Mouse (Mus musculus): ENCODE results near the gene Basp1. TPM values are rescaled to one million over a fixed set of nuclear protein-coding genes. Genes with fewer than 3 reads are reported as not detected.
"Not testable (repeated sequence)": the region's sequence is repeated elsewhere in the genome, so short reads cannot be mapped to it uniquely, and the experiment has no call there.

Basp1 gene
- total RNA-seq (2021) = 1 to 10 TPM; 1.4 to 3.1 TPM
- long read RNA-seq, experiment 1, partial matches to known transcripts = 0 of 1 reads
- long read RNA-seq, experiment 1, other reads (novel, unspliced or antisense) = 1 of 1 reads
- long read RNA-seq, experiment 2 = 0 reads

DNA sequence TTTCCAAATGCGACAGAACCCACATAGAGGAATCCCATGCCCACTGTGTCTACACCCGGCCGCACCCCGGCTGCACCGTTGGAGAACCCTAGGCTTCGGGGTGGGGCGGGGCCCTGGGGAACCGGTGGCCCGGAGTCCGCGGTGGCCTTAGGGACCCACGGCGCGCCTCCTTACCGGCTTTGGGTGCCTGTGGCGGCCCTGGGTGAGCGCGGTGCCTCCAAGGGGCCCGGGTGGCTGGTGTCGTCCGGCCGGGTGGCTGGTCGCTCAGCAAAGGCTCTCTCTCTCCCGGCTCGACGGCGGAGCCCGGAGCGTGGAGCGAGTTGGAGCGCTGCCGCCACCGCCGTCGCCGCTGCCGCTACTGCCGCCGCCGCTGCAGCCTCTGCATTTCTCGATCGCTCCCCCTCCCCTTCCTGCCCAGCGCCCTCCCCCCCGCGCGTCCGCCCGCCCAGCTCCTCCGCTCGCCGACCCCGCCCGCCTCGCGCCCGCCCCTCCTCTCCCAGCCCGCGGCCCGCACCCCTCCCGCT is at the start of gene Basp1:
TSS of gene Basp1 (minus strand) at position 387 of the 524 bp plus-strand sequence.
- intact Hi-C loops (cut with DNase I) = loop anchor here (5.0 to 10.0 kb wide), 2 partner anchors 366 to 689 kb away; no protein-coding TSS in a partner anchor
- H3K4me3 ChIP-seq = peak within 1 kb of the TSS; percentile 82
- peak; percentile 66 for DNase-seq
- no peak for TF ChIP-seq CTCF (IDR thresholded peaks at IDR 0.05)
- H3K27ac ChIP-seq = peak within 1 kb of the TSS; percentile 70

- H3K27ac ChIP-seq; DNase-seq; intact Hi-C loops (cut with DNase I); H3K4me3 ChIP-seq: not testable (repeated sequence)
Observed at GRCm38 (mm10) chr15:25463076-25463475, 49.5 kb upstream of the Basp1 start.

DNA sequence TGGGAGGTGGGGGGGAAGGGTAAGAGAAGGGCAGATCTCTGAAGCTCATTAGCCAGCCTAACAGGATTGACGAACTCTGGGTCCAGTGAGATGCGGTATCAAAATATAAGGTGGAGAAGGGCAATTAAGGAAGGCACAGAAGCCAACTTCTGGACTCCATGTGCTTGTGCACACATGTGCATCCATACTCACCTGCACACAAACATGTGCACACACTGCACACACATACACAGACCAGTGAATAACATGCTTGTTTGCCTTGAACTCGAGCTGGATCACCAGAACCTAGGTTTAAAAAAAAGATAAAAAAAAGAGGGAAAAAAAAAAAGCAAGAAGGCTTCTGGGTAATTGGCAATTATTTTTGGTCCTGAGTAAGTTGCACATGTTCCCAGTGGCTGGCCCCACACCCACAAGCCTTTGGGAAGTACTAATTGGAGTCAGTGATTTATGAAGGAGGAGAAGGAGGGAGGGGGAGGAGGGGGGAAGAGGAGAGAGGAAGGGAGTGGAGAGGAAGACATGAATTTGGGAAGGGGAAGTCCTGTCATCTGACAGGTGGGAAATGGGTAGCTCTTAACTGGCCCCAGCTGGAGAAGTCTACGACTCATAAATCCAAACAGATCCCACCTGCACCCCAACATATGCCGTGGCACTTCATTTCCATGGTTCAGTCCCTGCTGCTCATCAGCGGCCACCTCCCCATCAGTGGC is 48.6 kb upstream of the Basp1 start:
- DNase-seq = no peak
- intact Hi-C loops (cut with DNase I) = no loop called here
- H3K4me3 ChIP-seq = no peak overlapping the region
- no peak overlapping the region for H3K27ac ChIP-seq
- TF ChIP-seq CTCF (IDR thresholded peaks at IDR 0.05) = no peak

- TF ChIP-seq CTCF (IDR thresholded peaks at IDR 0.05) = no peak
- Histone ChIP-seq H3K4me3 (peak overlapping the region; percentile 39), H3K27ac (peak overlapping the region; percentile 72)
- intact Hi-C loops (cut with DNase I) = no loop called here
- DNase-seq = no peak
Observed at GRCm38 (mm10) chr15:25459901-25460300, 46.3 kb upstream of the Basp1 start.

DNA sequence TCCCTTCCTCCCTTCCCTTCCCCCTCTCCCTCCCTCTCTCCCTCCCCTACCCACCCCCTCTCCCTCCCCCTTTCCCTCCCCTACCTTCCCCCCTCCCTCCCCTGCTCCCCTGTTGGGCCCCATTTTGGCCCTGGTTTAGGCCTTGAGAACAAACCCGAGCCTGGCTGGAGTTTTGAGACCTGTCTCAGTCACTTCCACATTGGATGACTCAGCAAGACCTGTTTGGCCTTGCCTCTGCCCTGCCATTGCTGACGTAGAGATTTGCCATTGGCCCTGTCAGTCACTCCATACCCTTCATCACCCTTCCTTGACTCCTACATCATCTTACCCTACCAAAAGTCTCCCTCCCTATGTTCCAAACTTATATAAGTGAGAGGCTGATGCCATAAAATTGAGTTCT is 43.9 kb upstream of the Basp1 start:
- TF ChIP-seq CTCF (IDR thresholded peaks at IDR 0.05) = no peak
- intact Hi-C loops (cut with DNase I) = no loop called here
- Histone ChIP-seq H3K4me3 (no peak overlapping the region), H3K27ac (no peak overlapping the region)
- no peak for DNase-seq

- DNase-seq = no peak
- intact Hi-C loops (cut with DNase I) = no loop called here
- no peak for TF ChIP-seq CTCF (IDR thresholded peaks at IDR 0.05)
- H3K27ac ChIP-seq = no peak overlapping the region
- H3K4me3 ChIP-seq = no peak overlapping the region
Observed at GRCm38 (mm10) chr15:25453538-25453937, 40.0 kb upstream of the Basp1 start.

- Histone ChIP-seq H3K4me3 (no peak overlapping the region), H3K27ac (no peak overlapping the region)
- intact Hi-C loops (cut with DNase I) = no loop called here
- DNase-seq = no peak
- TF ChIP-seq CTCF (IDR thresholded peaks at IDR 0.05) = no peak
Observed at GRCm38 (mm10) chr15:25449348-25449747, 35.8 kb upstream of the Basp1 start.

DNA sequence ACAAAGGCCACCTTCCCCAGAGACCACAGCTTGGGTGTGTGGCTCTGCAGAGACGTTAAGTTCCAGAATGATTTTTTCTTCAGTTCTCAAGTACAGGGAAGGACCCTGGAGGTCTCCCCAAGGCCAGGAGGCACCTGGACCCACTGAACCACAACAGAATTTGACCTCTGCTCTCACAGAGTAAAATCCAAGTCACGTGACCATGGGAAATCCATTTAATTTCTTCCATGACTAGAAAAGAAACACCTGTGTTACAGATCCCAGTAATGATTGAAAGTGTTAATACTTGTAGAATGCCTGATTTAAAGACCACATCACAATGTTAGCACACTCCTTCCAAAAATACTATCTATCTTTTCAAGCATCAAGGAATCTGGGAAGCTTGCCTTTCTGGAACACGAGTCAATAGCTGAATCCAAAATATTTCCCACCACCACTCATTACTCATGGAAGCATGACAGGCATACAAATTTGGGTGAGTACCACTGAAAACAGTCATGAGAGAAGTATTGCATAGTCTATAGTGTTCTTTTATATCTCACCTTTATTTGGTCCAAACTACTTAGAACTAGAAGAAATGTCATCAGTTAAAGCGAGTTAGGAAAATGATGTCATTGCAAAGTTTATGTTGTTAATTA is 35.3 kb upstream of the Basp1 start:
- no peak overlapping the region for H3K4me3 ChIP-seq
- intact Hi-C loops (cut with DNase I) = no loop called here

GRCm38 (mm10) chr15:25447136-25447535 is 33.6 kb upstream of the Basp1 start:
- Histone ChIP-seq H3K27ac (no peak overlapping the region), H3K4me3 (no peak overlapping the region)
- DNase-seq = no peak
- no peak for TF ChIP-seq CTCF (IDR thresholded peaks at IDR 0.05)
- intact Hi-C loops (cut with DNase I) = no loop called here

More for the DNA sequence above, 35.3 kb upstream of the Basp1 start:
- no peak overlapping the region for H3K27ac ChIP-seq
- no peak for DNase-seq
- TF ChIP-seq CTCF (IDR thresholded peaks at IDR 0.05) = no peak

DNA sequence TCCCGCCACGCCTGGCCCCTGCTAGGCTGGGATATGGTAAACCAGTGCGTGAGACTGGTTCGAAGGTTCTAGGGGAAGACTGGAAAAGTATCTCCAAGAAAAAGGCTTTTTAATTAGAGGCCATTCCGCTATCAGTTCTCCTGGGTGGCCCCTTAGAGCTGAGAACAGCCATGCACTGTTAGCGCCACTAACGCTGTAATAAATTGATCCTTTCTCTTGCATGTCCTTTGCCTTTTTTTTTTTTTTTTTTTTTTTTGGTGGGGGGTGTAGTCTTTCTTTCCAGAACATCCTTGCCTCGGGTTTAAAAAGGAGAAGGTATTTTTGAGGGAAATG is 32.6 kb upstream of the Basp1 start:
- Histone ChIP-seq H3K27ac (no peak overlapping the region), H3K4me3 (peak overlapping the region; percentile 40)
- intact Hi-C loops (cut with DNase I) = no loop called here
- DNase-seq = no peak
- no peak for TF ChIP-seq CTCF (IDR thresholded peaks at IDR 0.05)

DNA sequence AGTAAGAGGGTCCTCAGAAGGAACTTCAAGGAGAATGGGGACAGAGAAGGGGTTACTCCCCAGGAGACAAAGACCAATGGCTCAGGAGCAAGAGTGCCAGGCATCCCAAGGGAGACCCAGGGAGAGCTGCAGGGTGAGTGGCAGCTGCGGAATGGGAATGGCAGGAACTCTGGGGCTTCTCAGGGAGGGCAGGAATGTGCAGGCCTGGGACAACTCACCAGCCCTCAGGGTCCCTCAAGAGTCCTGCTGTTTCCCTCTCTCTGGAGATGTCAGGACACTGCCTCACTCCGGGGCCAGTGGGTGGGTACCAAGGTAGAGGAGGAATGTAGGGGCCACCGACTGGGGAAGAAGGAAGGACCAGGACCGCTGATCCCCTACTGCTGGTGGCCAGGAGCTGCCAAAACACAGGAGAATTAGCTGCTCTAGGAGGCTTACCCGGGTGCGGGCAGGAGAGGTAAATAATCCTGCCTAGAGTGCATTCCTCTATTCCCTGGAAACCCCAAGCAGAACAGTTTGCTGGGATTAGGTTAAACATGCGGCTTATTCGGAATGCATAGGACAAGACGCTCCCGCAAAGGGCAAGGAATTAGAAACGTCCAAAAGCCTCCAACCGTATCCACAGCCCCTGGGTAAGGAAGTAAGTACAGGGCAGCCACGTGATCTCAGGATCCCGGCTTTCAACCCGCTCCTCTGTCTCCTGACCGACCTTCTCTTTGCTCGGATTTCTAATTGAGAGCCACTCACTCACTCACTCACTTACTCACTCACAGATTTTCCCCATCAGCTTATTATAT is 32.0 kb upstream of the Basp1 start:
- no peak for TF ChIP-seq CTCF (IDR thresholded peaks at IDR 0.05)
- Histone ChIP-seq H3K27ac (no peak overlapping the region), H3K4me3 (peak overlapping the region; percentile 40)
- no peak for DNase-seq
- intact Hi-C loops (cut with DNase I) = no loop called here

GRCm38 (mm10) chr15:25444208-25444607 is 30.6 kb upstream of the Basp1 start:
- Histone ChIP-seq H3K27ac (no peak overlapping the region), H3K4me3 (no peak overlapping the region)
- TF ChIP-seq CTCF (IDR thresholded peaks at IDR 0.05) = no peak
- no peak for DNase-seq
- intact Hi-C loops (cut with DNase I) = loop anchor here (5.0 kb wide), 1 partner anchor 348 kb away; no protein-coding TSS in a partner anchor
